Mouse (Mus musculus) olfactory bulb, adult 2 months (tissue): ENCODE measurements around the gene Pdcl2. TPM values are rescaled to one million over a fixed set of nuclear protein-coding genes. Genes with fewer than 3 reads are reported as not detected.

ENCODE experiments used
- H3K27ac ChIP-seq: fragments of 200-500 bp; 2 replicates; pipeline ENCODE4 v1.5.1; 2012; ENCODE audit warnings: low read depth, low read length; ENCODE audit not compliant: insufficient read depth
- H3K4me1 ChIP-seq: fragments of 200-500 bp; 2 replicates; pipeline ENCODE4 v1.6.1; 2012; ENCODE audit warnings: low read length; ENCODE audit not compliant: control insufficient read depth, insufficient read depth
- H3K4me3 ChIP-seq: fragments of 200-500 bp; 2 replicates; pipeline ENCODE4 v1.5.1; 2012; ENCODE audit warnings: mild to moderate bottlenecking, low read depth, low read length, moderate library complexity; ENCODE audit not compliant: insufficient read depth
- CTCF ChIP-seq: fragments of 200-500 bp; IDR thresholded peaks from 2 replicates; pipeline ENCODE4 v1.5.1; 2012; ENCODE audit warnings: low read depth, mild to moderate bottlenecking, low read length, moderate library complexity; ENCODE audit not compliant: insufficient read depth
- POLR2A ChIP-seq: fragments of 200-500 bp; IDR thresholded peaks from 2 replicates; pipeline ENCODE4 v1.6.1; 2012; ENCODE audit warnings: mild to moderate bottlenecking, low read depth, low read length, moderate library complexity; ENCODE audit not compliant: insufficient read depth
- WGBS: fragments of 180-500 bp; shearing (Covaris S2); methylation state at CpG from one replicate; pipeline ENCODE4 v1.1.7; 2018; 5-methylcytosine and 5-hydroxymethylcytosine counted together
- polyA plus RNA-seq: library from polyadenylated mRNA; stranded (reverse); fragments of >200 nt; gene quantifications from 2 replicates; pipeline ENCODE4 v1.2.4, GENCODE M21; 2012; ENCODE audit warnings: low replicate concordance; ENCODE audit not compliant: missing spikeins, insufficient read depth, insufficient read length

Gene Pdcl2
- polyA plus RNA-seq, 1 experiment, result not detected

DNA sequence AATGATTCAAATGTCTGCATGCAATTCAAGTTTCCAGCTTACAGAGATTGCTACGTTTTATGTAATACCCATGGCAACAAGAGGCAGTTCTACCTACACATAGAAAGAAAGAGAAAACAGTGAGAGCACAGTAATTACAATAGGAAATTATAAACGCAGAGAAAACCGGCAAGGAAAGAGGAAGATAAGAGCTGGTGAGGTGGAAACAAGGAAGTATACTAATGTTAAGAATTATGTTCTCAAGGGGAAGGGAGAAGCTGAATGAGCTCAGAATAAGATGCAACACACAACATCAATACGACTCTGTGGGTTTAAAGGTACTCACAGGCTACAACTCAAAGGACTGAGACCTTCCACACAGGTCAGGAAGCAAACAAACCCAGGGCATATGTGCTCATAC, 56.0 kb downstream of the Pdcl2 start:
- Histone ChIP-seq H3K4me1 (no peaks in the 10 kb centered on the region), H3K4me3 (no peak overlapping the region), H3K27ac (no peak overlapping the region)
- 46% methylated on average over 4 of the region's 4 CpGs for WGBS
- no peak for TF ChIP-seq CTCF
- TF ChIP-seq POLR2A, result no peak

Other genes with a start within 250 kb of the Pdcl2 start
- not detected in 2 replicates for gene Srd5a3, start 190.9 kb downstream of the Pdcl2 start, polyA plus RNA-seq
- gene Tmem165, start 147.3 kb downstream of the Pdcl2 start, polyA plus RNA-seq, result not detected in 2 replicates
- not detected in 2 replicates for gene Clock, start 26.4 kb downstream of the Pdcl2 start, polyA plus RNA-seq
- not detected in 2 replicates for gene Nmu, start 32.6 kb upstream of the Pdcl2 start, polyA plus RNA-seq
- gene Gm7271, start 152.9 kb upstream of the Pdcl2 start, polyA plus RNA-seq, result not detected in 2 replicates
- gene Exoc1, start 198.2 kb upstream of the Pdcl2 start, polyA plus RNA-seq, result not detected in 2 replicates